Mouse (Mus musculus): ENCODE measurements around the gene Tmem223.
A peak's percentile ranks its signal among the peaks of the same experiment; 100 is the strongest.
"Not testable (repeated sequence)": the region's sequence is repeated elsewhere in the genome, so short reads cannot be mapped to it uniquely, and the experiment has no call there.

Gene Tmem223

GRCm38 (mm10) chr19:8770567-8771270 is at the start of gene Tmem223:
Tmem223 (plus strand) TSS chr19:8770996.
- DNase-seq (ENCODE audit: low spot score in 2 of 2): peak; percentile 79 to 84

DNA sequence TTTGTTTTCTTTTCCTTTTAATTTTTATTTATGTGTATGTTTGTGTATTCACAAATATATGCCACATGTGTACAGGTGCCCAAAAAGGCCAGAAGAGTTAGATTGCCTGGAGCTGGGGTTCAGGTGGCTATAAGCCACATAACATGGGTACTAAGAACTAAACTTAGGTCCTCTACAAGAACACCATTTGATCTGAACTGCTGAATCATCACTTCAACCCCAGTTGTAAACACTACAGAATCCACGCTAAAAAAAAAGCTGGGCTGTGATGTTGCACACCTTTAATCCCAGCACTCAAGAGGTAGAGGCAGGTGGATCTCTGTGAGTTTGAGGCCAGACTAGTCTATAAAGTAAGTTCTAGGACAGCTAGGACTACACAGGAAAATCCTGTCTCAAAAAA is 49.4 kb upstream of the Tmem223 start:
- no peak for DNase-seq (ENCODE audit: low spot score in 2 of 2)

DNA sequence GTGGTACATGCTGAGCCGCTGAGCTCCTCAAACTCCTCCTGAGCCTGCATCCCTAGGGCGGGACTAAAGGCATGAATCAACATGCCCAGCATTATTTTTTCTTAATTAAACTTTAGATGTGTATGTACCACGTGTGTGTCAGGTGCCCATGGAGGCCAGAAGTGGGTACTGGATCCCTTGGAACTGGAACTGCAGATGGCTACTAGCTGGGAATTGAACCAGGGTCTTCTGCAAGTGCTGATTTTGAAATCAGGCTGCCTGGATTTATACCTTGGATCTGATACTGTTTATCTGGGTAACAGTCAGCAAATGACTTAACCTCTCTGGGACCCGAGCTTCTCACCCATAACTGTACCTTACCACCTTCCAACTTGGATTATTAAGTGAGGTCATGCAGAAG is 48.8 kb upstream of the Tmem223 start:
- no peak for DNase-seq (ENCODE audit: low spot score in 2 of 2)

DNA sequence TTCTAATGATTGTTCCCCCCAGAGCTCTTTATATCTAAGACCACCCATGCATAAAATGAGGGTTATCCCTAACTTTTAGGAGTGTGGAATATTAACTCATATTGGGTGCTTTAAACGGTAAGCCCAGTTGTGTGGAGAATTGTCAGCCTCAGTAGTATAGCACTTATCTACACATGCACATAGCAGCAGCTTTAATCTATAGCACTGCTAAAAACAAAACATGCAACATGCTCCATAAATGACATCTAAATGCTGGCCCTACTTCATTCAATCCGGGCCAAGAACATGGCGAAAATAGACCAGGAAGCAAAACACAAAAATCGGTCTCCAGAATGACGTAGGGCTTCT is 48.3 kb upstream of the Tmem223 start:
- no peak for DNase-seq (ENCODE audit: low spot score in 2 of 2)

GRCm38 (mm10) chr19:8722907-8723573 is 47.8 kb upstream of the Tmem223 start, which contains the start of gene Slc3a2:
Slc3a2 (minus strand) TSS chr19:8723369.
- peak; percentile 97 to 98 for DNase-seq (ENCODE audit: low spot score in 2 of 2)

DNA sequence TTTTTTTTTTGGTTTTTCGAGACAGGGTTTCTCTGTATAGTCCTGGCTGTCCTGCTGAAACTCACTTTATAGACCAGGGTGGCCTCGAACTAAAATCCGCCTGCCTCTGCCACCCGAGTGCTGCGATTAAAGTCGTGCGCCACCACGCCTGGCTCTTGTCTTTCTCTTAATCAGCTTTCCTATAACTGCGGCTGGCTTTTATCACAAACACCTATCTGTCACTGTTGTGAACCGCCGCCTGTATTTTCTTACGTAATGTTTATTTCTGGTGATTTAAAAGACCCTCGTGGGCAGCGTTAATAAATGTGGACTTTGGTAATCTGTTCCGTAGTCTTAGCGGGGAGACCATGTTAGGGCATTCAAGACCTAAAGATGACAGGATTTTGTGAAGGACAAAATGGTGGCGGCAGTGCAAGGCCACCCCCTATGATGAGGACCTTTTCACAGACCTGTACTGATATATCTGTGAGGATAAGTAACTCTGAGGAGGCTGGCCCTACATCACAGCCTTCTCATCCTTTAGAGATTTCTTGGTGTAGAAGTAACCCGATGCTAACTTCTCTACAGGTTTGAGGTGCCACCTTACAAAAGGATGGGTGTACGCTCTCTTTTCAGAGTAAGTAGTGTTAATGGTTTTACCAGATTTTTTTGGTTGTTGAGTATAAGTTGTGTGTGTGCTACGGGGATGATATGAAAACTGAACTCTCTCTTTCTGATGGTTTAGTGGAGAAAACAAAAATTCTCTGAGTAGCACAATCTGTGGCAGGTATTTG is 47.0 kb upstream of the Tmem223 start:
- DNase-seq (ENCODE audit: low spot score in 2 of 2): no peak

DNA sequence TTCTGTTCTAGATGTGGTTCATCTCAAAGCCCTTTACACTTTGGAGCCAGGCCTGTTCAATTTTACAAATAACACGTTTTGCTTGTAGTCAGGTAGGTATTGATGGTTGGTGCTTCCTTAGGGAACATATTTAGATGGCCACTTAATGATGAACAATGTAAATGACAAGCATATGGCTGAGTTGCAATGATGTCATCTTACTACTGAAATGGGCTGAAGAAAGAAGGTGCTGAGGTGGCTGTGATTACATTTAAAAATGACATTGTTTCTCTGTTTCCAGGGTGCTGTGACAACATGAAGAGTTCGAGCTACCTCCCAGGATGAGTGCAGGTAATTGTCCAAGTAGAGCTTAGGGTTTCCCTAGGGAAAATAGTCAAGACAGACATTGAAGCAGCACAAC is 46.4 kb upstream of the Tmem223 start:
- DNase-seq (ENCODE audit: low spot score in 2 of 2): no peak

DNA sequence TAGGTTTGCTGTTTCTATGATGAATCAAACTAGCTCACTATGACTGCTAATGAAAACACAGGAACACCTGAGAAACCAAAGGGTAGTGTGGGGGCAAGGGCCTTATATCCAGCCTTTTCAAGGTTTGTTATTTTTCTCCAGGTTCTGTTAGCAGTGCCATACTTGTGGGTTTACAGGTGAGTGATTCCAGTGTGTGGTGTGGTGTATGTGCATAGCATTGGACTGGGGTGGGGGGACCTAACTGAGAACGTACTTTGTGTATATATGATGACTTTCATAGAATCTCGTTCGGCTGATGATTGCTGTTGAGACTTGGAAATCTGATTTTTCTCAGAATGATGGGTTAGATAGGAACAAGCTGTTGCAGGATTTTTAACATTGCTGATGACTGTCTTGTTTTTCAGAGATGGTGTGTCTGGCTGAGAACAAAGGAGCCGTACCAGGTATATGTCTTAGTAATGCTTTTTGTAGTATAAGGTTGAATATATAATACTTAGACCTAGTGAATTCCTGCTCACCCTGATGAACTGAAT is 45.6 kb upstream of the Tmem223 start:
- DNase-seq (ENCODE audit: low spot score in 2 of 2): no peak

DNA sequence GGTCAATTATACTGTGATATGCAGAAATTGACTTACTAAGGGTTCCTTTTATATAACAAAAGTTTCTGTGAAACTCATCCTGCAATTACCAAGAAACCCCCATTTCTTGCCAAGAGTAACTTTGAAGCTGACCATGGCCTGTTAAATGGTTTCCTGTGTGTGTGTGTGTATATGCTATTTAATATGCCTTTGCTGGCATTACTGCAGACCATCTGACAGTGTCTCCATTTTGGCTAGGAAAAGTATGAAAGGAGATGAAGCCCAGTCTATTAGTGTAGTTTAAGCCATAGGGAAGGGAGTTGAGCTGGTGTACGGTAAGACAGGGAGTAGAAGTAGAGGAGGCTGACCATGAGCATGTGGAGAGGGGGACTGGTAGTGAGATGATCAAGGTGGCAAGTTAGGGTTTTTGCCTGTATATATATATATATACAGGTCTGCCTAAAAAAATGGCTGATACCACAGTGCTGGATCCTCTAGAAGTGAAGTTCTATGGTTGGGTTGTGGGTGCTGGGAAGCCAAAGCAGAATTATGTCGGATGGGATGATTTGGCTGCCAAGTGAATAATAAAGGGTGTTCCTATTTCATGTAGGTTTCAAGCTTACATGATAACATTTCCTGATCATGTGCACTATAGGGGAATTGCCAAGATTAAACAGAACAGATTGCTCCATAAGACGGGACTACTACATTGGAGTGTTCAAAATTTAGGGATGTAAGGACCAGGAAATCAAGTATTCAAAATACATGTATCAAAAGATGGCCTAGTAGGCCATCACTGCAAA is 44.0 kb upstream of the Tmem223 start:
- no peak for DNase-seq (ENCODE audit: low spot score in 2 of 2)

- no peak for DNase-seq (ENCODE audit: low spot score in 2 of 2)
Observed at GRCm38 (mm10) chr19:8727495-8728114, 43.2 kb upstream of the Tmem223 start.

DNA sequence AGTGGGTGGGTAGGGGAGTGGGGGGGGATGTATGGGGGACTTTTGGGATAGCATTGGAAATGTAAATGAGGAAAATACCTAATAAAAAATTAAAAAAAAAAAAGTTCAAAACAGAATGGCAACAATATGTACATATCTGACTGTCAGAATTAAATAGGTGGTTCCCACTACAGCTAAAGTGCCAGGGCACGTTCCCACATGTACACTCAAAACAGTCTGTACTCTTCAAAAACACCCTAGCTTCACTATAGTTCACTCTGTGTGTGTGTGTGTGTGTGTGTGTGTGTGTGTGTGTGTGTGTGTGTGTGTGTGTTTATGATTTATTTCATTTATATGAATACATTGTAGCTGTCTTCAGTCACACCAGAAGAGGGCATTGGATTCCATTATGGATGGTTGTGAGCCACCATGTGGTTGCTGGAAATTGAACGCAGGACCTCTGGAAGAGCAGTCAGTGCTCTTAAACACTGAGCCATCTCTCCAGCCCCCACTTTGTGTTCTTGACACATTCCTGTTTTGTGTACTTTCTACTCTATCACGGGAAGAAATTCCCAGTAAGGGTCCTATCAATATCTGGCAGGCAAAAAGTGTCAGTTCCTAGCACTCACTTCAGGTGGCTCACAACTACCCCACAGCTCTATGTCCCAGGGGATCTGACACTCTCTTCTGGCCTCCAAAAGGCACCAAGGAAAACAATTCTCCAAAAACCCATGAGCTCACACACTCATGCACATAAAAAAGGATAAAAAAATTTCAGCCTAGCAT is 42.3 kb upstream of the Tmem223 start:
- not testable (repeated sequence) for DNase-seq (ENCODE audit: low spot score in 2 of 2)

- DNase-seq (ENCODE audit: low spot score in 2 of 2): no peak
Observed at GRCm38 (mm10) chr19:8734334-8734733, 36.5 kb upstream of the Tmem223 start.

DNA sequence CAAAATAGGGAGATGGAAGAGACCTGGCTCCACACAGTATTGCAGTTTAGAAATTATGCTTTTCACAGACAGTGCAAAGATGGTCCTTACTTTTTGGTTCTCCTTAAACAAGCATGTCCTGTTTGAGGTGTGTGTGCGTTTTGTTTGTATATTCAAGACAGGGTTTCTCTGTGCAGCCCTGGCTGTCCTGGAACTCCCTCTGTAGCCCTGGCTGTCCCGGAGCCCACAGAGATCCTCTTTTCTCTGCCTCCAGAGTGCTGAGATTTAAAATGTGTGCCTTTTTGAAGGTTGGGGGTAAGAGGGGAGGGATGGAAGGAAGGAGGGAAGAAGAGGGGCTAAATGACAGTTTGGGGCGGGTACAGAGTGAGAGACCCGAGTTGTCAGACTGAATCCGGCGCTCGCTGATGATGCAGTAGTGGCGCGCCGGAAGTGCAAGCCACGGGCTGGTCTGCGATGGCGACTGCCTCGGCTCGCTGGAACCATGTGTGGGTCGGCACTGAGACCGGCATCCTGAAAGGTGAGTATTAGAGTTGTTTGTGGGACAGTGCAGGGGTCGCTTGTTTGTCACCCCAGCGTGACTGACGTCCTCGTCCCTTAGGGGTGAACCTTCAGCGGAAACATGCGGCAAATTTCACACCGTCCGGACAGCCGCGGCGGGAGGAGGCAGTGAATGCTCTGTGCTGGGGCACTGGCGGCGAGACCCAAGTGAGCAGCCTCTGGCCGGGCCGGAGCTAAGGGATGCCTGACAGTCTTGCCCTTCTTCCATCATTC is 35.2 kb upstream of the Tmem223 start, which contains the start of gene Wdr74:
Gene Wdr74, plus strand, starts transcription at position 439 of the 771 bp plus-strand sequence.
- peak; percentile 87 to 88 for DNase-seq (ENCODE audit: low spot score in 2 of 2)

- DNase-seq (ENCODE audit: low spot score in 2 of 2): no peak
Observed at GRCm38 (mm10) chr19:8736160-8736467, 34.7 kb upstream of the Tmem223 start.

GRCm38 (mm10) chr19:8738911-8739310 is 31.9 kb upstream of the Tmem223 start:
- DNase-seq (ENCODE audit: low spot score in 2 of 2): no peak

- DNase-seq (ENCODE audit: low spot score in 2 of 2): no peak
Observed at GRCm38 (mm10) chr19:8739646-8740045, 31.1 kb upstream of the Tmem223 start.

- no peak for DNase-seq (ENCODE audit: low spot score in 2 of 2)
Observed at GRCm38 (mm10) chr19:8740603-8741002, 30.2 kb upstream of the Tmem223 start, which contains the start of gene 1700092M07Rik. 1700092M07Rik (plus strand) TSS chr19:8740718.

DNA sequence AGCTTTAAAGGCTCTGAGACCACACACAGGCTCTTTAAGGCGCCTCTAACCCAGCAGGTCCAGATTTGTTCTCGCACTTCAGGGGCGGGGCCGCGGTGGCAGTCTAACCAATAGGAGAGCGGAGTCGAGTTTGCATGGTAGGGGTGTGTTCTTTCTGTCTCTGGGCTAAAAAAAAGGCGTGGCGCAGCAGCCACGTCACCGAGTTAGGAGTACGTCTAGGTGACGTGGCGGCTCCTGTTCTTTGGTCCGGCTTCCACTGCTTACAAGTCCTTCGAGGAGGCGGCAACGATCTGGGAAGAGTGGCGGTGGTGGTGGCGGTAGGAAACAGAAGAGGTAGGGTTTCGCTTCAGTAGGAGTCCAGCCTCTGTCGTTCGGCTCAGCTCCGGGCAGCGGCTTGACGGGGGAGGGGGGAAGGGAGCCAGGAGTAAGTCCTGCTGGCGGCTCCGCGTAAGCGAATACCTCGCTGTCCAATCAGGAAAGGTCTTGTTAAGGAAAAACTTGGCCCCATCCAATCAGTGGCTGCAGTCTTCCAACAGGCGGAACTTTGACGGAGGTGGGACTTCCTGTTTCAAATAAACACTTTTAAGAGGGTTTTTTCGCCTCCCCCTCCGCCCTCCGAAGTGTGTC is 29.4 kb upstream of the Tmem223 start, which contains the start of gene Stx5a:
Gene Stx5a, plus strand, starts transcription at position 171 of the 627 bp plus-strand sequence.
- DNase-seq (ENCODE audit: low spot score in 2 of 2): peak; percentile 95 to 98

DNA sequence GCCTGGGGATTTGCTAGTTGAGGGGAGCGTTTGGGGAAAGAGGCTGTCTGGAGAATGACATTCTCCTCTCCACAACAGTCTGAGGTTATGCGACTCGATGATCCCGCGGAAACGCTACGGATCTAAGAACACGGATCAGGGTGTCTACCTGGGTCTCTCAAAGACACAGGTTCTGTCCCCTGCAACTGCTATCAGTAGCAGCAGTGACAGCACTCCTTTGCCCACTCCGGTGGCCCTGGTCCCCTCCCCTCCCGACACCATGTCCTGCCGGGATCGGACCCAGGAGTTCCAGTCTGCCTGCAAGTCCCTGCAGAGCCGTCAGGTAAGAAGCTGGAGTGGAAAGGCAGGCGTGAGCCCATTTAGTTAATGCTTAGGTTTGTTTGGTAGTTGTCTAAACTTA is 28.6 kb upstream of the Tmem223 start:
- no peak for DNase-seq (ENCODE audit: low spot score in 2 of 2)
